Mouse (Mus musculus) urinary bladder, postnatal 4 days (tissue): ENCODE data around the gene Rsl24d1.
"Not testable (repeated sequence)": the region's sequence is repeated elsewhere in the genome, so short reads cannot be mapped to it uniquely, and the experiment has no call there.

ENCODE experiments used
- DNase-seq, 2 experiments: peaks; one replicate each; pipeline ENCODE4 v3.0.0; 2021 to 2022; ENCODE audit warnings: low spot score in 2 of 2

Rsl24d1 gene

DNA sequence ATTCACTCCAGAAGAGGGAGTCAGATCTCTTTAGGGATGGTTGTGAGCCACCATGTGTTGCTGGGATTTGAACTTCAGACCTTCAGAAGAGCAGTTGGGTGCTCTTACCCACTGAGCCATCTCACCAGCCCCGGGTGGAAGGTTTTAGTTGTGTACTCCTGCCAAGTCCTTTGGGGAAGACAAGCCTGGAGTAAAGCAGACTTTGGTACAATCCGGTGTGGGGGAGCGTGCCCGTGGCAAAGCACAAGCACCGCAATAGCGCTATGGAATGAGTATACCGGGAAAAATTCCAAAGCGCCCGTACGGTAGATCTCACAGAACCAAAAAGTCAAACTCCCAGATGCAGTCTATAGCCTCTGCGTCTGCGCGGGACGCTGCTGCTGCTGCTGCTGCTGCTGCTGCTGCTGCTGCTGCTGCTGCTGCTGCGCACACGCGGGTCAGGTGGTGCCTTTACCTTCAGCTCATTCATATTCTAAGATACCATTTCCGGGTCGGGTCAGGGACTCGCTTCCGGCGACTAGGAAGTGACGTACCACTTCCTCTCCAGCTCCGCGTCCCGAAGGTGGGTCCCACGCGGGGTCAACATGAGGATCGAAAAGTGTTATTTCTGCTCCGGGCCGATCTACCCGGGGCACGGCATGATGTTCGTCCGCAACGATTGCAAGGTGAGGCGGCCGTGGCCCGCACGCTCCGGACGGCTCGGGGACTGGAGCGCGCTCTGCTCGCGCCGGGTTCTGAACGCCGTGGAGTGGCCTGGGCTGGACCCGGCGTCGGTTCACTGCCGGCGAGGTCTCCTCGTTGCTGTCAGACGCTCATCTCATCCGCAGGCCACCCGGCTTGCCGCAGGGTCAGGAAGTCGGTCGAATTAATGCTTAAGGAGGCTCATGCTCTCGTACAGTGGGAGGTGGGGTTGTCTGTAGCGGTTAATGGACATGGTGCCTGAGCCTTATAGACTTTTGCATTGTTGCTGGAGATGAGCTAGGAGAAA lies at the start of gene Rsl24d1:
Rsl24d1 (plus strand) TSS at position 508 of the 988 bp plus-strand sequence.
- DNase-seq = peak; percentile 67 to 77

DNA sequence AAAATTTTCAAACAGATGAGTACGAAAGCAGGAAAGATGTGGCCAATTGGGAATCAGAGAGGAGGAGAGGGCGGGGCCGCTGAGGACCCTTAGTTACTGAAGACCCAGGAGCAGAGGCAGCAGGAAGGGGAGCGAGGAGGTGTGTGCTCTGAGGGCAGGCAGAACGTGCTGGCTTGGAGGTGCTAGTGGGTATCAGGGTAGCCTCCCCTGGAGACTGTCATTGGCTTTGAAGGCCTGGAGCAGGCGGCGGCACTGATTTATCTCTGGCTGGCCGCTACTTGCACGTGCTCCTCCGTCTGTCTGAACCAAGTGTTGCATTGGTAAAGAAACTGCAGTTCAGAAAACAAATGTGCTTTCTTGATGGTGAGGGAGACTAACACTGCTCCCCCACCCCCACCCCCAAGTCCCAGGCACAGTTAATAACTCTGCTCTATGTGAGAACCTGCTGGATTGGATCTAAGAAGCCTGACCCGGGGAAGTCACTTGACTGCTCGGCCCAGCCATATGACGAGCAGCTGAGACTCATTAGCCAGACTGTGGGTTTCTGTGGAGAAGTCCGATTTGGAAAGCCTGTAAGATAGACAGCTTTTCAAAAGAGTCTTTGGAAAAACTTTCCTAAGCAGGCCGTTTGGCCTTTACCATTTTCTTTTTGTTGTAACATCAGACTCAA lies 49.5 kb upstream of the Rsl24d1 start:
- DNase-seq = no peak

- DNase-seq = no peak
Measured at GRCm38 (mm10) chr9:73067086-73067485, 46.1 kb upstream of the Rsl24d1 start.

DNA sequence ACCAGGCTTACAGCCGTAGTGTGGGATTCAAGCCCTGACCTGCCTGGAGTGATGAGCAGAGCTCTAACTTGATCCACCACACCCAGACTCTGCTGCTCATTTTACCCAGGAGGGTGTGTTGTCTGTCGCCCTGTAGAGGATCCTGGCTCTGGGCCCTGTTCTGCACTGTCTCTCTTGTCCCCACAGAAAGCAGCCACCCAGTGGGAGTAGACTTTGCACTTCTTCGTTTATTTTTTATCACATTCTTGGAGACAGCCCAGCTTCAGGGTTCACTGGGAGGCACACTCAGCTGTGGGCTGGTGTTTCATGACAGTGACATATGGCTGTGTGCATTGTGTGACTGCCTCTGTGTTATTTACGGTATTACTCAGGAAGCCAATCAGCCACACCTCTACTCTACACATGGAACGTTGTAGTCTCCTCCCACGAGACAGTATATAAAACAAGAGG lies 45.0 kb upstream of the Rsl24d1 start:
- no peak for DNase-seq

DNA sequence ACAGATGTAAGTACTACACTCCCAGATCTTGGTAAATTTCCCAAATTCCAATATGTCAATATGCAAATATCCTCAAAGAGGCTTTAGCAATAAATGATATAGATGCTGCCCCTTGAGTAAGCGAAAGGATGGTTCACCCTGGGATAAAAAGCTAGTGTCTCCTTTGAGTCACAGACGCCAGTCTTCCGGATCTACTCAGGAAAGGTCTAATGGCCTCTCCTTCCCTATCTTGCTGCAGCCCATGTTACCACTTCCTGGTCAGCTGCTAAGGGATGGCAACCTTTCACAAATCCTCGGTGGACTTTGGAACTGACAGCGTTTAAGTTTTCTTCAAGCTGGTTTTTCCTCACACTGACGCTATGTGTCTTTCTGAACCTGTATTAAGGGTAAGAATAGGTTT lies 44.5 kb upstream of the Rsl24d1 start:
- DNase-seq = no peak

- no peak for DNase-seq
Measured at GRCm38 (mm10) chr9:73070971-73071659, 42.1 kb upstream of the Rsl24d1 start.

DNA sequence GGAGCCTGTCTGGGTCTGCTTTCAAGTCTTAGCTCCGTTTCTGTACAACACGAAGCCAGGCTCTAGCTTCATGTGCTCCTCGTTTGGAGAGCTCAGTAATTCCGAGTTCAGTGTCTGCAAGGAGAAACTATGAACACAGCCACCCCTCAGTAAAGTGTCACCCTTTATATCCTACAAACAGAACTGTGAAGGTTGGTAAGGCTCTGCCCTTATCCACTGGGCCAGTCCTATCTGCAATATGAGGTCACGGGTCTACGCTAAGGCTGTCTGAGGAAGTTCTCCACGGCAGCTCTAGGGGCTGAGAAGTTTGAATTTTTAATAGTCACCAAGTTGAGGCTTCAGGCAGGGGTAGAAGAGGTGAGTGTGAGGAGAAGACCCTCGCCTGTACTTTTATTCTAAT lies 40.8 kb upstream of the Rsl24d1 start:
- no peak for DNase-seq

DNA sequence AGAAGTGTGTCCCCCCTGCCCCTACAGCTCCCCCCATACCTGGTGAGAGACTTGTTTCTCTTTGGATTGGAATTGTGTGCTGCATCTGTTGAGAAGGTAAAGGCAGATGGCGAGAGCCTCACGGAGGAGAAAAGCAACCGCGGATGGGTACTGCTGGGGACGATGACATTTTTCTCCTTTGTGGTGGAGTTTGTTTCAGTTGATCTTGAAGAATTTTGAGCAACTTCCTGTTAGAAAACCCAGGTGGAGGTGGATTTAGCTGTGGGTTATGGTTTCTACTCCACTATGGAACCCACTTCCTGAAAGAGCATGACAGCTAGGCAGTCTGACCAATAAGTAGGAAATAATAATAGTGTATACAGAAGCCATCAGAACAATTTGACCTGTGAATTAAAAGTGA lies 40.1 kb upstream of the Rsl24d1 start:
- no peak for DNase-seq

DNA sequence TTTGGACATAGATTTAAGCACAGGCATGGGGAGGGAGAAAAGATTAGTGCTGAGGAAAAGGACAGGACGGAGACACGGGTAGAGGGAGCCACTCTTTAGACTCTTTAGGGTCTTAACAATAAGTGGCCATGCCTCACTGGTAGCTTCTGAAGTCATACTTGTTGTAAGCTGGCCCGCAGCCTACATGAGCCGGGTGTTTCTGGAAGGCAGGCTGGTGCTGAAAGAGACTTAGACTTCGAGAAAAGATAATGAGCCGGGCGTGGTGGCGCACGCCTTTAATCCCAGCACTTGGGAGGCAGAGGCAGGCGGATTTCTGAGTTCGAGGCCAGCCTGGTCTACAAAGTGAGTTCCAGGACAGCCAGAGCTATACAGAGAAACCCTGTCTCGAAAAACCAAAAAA lies 33.9 kb upstream of the Rsl24d1 start:
- not testable (repeated sequence) for DNase-seq

DNA sequence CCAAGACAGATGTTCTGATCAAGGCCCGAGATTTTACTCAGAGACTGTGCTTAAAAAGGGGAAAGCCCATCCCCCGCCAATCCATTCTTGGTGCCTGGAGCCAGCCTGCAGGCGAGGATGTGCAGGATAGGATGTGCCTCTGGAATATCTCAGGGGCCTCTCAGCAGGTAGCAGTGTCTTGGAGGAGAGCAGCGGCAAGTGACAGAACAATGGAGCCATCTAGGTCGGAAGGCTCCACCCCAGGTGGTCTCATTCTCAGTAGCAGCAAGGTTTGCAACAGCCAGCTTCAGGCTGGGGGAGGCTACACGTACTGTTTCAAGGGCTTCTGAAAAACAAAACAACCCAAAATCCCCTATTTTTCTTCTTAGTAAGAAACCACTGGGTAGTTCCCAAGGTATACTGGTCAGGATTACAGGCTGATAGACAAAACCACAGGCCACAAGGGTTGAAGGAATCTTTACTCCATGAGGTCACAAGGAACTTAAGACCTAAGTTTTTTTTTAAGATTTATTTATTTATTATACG lies 33.4 kb upstream of the Rsl24d1 start:
- DNase-seq = no peak

DNA sequence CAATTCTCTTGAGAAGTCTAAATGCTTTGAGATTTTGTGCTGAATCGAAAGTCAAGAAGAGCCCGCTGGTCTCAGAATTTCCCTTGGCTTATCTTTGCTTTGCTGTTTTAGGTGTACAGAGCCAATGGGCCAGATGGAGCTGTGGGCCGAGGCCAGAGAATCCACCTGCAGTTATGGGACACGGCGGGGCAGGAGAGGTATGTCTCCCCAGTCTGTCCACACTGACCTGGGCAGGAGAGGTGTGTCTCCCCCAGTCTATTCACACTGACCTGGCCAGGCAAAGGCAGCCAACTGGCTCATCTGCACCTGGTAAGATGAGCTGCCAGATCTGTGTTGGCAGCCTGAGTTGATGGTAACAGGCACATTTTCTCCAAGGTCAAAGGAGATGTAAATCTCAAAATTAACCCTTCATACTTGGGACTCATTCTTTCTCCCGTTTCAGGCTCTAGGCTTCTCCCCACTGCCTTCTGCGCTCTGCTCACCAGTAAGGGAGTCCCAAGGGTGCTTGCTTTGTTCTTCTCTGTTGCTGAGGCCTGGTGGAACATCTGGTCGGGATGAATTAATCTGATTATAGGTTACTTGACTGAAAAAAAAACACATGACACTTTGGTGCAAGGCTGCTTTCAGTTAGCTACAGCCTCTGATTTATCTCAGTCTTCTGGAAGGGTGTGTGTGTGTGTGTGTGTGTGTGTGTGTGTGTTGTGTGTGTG lies 30.8 kb upstream of the Rsl24d1 start:
- no peak for DNase-seq

GRCm38 (mm10) chr9:73083956-73084355 lies 29.3 kb upstream of the Rsl24d1 start:
- DNase-seq = no peak

DNA sequence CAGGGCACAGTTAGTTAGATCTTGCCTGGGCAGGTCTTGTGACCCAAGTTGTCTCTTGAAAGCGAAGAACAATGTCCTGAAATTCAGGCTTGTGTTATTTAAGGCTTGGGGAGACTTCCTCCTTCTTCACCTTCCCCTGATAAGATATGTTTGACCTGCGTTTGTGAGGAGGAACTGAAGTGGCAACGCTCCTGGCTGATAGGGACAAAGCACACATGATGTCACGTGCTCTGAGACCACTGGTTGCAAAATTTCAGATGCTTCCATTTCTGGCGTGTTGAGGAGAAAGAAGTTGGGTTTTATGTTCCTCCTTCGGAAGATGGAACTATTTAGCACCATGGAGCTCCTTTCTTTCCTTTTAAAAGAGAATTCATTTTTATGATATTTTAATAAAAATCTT lies 27.4 kb upstream of the Rsl24d1 start:
- DNase-seq = no peak

GRCm38 (mm10) chr9:73087121-73087520 lies 26.1 kb upstream of the Rsl24d1 start:
- no peak for DNase-seq

DNA sequence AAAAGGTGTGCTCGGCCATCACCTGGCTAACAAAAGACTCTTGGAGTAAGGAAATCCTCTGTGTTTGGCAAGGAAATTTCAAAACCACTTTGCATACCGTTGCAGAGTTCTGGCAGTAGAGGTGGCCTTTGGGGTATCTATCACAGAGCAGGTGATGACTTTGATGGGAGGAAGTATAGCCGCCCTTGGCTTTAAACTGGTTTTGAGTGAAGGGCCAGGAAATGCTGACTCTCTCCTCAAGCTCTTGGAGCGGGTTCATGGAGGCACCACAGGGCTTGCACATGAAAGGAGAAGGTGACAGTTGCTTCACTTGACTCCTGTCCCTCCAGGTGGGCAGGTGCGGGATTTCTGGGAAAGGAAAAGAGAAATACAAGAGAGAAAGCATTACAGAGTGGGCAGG lies 25.6 kb upstream of the Rsl24d1 start:
- no peak for DNase-seq

DNA sequence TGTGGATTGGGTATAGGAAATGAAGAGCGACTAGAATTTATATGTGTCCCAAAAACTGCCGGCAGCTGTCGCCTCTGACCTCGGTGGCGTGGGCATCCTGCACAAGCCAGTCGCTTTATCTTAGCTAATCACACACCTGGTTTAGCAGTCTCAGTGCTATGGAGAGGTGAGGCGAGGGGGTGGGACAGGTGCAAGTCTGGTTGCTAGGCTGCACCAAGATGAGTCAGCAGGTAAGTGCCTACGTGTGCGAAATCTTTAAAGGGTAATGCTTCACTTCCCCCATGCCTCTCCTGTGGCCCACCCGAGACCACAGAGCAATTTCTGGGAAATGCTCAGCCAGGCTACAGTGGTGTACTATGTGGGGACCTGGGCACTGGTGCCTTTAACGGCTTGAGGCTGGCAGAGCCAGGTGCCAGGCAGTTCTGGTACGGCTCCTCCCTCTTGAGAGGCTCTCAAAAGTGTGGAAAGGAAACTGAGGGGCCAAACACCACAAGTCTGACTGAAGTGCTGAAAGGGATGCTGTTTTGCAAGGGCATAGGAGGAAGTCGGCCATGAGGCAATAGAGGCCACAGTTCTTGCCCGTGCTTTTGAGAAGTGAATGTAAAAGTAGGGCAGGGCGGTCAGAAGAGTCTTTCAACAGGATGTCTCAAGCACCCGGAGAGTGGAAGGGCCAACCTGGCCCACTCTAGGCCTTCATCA lies 23.9 kb upstream of the Rsl24d1 start:
- DNase-seq = no peak

- DNase-seq = no peak
Measured at GRCm38 (mm10) chr9:73090121-73090520, 23.1 kb upstream of the Rsl24d1 start.

DNA sequence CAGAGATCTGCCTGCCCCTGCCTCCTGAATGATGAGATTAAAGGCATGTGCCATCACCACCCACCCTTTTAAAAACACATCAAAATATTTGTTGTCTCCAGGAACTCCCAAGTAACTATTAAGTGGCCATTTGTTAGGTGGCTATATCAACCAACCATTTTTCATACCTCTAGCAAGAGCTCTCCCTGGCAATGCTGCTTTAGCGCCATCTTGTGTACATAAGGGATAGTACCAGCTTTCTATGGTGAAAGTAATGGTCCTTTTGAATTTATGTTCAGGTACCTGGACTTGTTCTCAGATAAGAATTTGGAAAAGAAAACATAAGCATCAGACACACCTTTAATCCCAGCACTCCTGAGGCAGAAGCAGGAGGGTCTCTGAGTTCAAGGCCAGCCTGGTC lies 21.5 kb upstream of the Rsl24d1 start:
- DNase-seq = no peak

DNA sequence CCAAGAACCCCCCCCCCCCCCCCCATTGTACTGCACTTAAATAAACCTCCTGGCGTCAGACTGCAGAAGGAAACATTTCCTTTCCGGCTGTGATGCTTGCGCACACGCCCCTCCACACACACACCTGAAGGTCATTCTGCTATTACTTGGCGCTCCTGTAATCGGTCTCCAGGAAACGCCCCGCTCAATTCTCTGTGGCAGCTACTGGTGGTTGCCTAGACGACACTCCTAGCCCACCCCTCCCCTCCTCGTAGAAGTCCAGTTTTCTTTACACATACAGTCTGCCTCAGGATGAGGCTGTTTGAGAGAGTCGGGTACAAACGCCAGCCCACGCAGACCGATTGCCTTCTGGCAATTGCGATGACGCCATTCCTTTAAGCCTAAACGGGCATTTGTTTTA lies 18.6 kb upstream of the Rsl24d1 start:
- no peak for DNase-seq

GRCm38 (mm10) chr9:73097898-73098297 lies 15.3 kb upstream of the Rsl24d1 start:
- no peak for DNase-seq

DNA sequence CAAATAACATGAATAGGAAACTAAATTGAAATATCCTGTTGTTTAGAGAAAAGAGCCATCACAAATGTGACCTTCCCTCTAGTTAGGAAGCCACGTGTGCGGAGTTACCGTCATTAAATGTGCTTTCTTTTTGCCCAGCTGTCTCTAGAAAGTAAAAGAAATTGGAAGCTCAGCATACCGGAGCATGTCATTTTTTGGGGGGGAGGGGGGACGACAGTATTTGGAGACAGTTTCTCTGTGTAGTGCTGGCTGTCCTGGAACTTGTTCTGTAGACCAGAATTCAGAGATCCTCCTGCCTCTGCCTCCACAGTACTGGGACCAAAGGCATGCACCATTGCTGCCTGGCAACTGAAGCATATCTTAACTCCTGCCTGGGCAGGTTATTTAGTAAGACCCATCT lies 11.7 kb upstream of the Rsl24d1 start, which contains the start of gene Khdc3:
Khdc3 (plus strand) TSS at position 301 of the 400 bp plus-strand sequence.
- no peak for DNase-seq
